Mouse (Mus musculus) lung, postnatal 4 days (tissue): ENCODE measurements at regions not wholly inside any gene's neighbourhood (a gene's known extent, or its start where the extent isn't known, plus 50 kb on each side); places are given as distances from the start of the nearest gene placed in this dataset.
A peak's percentile ranks its signal among the peaks of the same experiment; 100 is the strongest.

Experiments used
- DNase-seq, 2 experiments: peaks; one replicate each; pipeline ENCODE4 v3.0.0; 2021

- DNase-seq, result no peak
Observed at GRCm38 (mm10) chr6:54754810-54755209, 61.9 kb upstream of the Znrf2 start.

GRCm38 (mm10) chr6:54757511-54757911, 59.2 kb upstream of the Znrf2 start:
- DNase-seq, result no peak

GRCm38 (mm10) chr6:54758112-54758511, 58.6 kb upstream of the Znrf2 start:
- DNase-seq, result peak; percentile 54 to 73

GRCm38 (mm10) chr6:54759263-54759662, 57.5 kb upstream of the Znrf2 start:
- no peak for DNase-seq

- DNase-seq, result peak in 1 of 2 experiments; percentile 16
Observed at GRCm38 (mm10) chr6:54759942-54760498, 56.7 kb upstream of the Znrf2 start.

- no peak for DNase-seq
Observed at GRCm38 (mm10) chr6:54760541-54760940, 56.2 kb upstream of the Znrf2 start.

- DNase-seq, result no peak
Observed at GRCm38 (mm10) chr6:54762021-54762420, 54.7 kb upstream of the Znrf2 start.

- no peak for DNase-seq
Observed at GRCm38 (mm10) chr6:54762499-54762898, 54.2 kb upstream of the Znrf2 start.

GRCm38 (mm10) chr6:54763669-54764068, 53.0 kb upstream of the Znrf2 start:
- DNase-seq, result no peak

- DNase-seq, result no peak
Observed at GRCm38 (mm10) chr6:54765715-54766114, 51.0 kb upstream of the Znrf2 start.

- no peak for DNase-seq
Observed at GRCm38 (mm10) chr6:54766485-54767112, 50.1 kb upstream of the Znrf2 start.
